Mouse (Mus musculus): Measurements from ENCODE around the gene Sema3a. TPM values are rescaled to one million over a fixed set of nuclear protein-coding genes. Genes with fewer than 3 reads are reported as not detected.

The Sema3a gene
- polyA plus RNA-seq, 1 experiment: 7.2 TPM

DNA sequence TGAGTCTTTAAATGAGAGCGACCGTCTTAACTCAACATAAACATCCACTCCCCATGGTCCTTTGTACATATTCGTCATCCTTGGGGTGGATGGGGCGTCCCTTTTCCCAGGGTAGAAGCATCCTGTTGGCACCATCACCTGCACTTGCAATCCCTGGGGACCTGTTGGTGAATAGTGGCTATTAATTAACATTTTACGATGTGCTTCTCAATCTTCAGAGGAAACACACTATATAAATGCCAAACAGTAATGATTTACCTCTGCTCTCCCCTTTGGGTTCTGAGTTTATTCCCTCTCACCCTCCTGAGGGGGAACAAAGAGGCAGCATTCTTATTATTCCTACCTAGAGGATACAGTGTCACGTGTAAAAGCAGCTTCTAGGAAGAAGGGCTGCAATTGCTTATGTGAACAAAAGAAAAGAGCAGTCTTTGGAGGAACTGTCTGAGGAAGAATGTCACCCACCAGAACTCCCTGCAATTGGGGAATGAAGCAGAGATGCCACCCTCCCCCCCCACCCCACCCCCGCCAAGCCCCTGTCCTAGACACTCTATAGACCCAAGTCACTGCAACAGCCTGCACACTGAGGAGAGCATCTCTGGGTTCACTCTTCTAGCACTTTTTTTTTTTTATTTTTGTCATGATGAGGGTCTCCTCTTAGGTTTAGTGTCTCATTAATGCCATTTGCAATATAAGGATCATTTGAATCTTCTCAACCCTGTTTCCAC, 19.7 kb downstream of the Sema3a start:
- no peaks in the 10 kb centered on the region for H3K27me3 ChIP-seq (ENCODE audit: control insufficient read depth, insufficient read depth, low read length)
- TF ChIP-seq CTCF (IDR thresholded peaks at IDR 0.05; ENCODE audit: borderline replicate concordance, insufficient read depth, low read depth, low read length): no peak
- TF ChIP-seq POLR2A (IDR thresholded peaks at IDR 0.05; ENCODE audit: borderline replicate concordance, insufficient read depth, low read length): no peak
- H3K4me3 ChIP-seq (replicated peaks; ENCODE audit: insufficient read depth, low read depth, low read length): no peak overlapping the region
- no peaks in the 10 kb centered on the region for H3K4me1 ChIP-seq (ENCODE audit: control insufficient read depth, insufficient read depth, low read length)
- H3K27ac ChIP-seq (ENCODE audit: insufficient read depth, low read length): no peak overlapping the region
- WGBS: 64% methylated on average over 7 of the region's 7 CpGs
- DNase-seq: no peak

DNA sequence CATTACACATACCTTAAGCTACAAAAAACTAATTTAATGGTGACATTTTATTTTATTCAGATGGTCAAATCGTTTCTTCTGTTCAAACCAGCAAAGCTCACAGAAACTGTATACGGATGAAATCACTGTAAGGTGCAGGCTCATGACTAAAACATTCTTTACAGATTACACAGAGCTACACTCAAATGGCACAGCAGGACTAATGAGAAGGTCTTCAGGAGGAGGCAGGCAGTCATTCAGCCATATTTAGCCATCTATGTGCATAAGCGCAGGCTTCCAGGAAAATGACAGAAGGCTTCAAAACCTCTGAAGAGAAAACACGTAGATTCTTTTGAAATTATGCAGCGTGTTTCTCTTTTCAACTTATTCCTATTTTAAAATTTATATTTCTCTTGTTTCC, 24.7 kb downstream of the Sema3a start:
- Histone ChIP-seq H3K4me1 (ENCODE audit: control insufficient read depth, insufficient read depth, low read length) (0 out of 2 replicates have a peak, but pooled peaks cover 2% of the 10 kb centered on the region), H3K4me3 (replicated peaks; ENCODE audit: insufficient read depth, low read depth, low read length) (no peak overlapping the region), H3K27me3 (ENCODE audit: control insufficient read depth, insufficient read depth, low read length) (no peaks in the 10 kb centered on the region), H3K27ac (ENCODE audit: insufficient read depth, low read length) (no peak overlapping the region)
- 75% methylated on average over 5 of the region's 5 CpGs for WGBS
- no peak for DNase-seq
- TF ChIP-seq POLR2A (IDR thresholded peaks at IDR 0.05; ENCODE audit: borderline replicate concordance, insufficient read depth, low read length): no peak
- no peak for TF ChIP-seq CTCF (IDR thresholded peaks at IDR 0.05; ENCODE audit: borderline replicate concordance, insufficient read depth, low read depth, low read length)

- Histone ChIP-seq H3K4me1 (ENCODE audit: control insufficient read depth, insufficient read depth, low read length) (0 out of 2 replicates have a peak, but pooled peaks cover 2% of the 10 kb centered on the region), H3K27ac (ENCODE audit: insufficient read depth, low read length) (no peak overlapping the region), H3K27me3 (ENCODE audit: control insufficient read depth, insufficient read depth, low read length) (no peaks in the 10 kb centered on the region), H3K4me3 (replicated peaks; ENCODE audit: insufficient read depth, low read depth, low read length) (no peak overlapping the region)
- TF ChIP-seq CTCF (IDR thresholded peaks at IDR 0.05; ENCODE audit: borderline replicate concordance, insufficient read depth, low read depth, low read length) (no peak), POLR2A (IDR thresholded peaks at IDR 0.05; ENCODE audit: borderline replicate concordance, insufficient read depth, low read length) (no peak)
- DNase-seq: peak in 1 of 2 experiments; percentile 6
- 48% methylated on average over 2 of the region's 2 CpGs for WGBS
These were observed 25.8 kb downstream of the Sema3a start for GRCm38 (mm10) chr5:13151002-13151401.

DNA sequence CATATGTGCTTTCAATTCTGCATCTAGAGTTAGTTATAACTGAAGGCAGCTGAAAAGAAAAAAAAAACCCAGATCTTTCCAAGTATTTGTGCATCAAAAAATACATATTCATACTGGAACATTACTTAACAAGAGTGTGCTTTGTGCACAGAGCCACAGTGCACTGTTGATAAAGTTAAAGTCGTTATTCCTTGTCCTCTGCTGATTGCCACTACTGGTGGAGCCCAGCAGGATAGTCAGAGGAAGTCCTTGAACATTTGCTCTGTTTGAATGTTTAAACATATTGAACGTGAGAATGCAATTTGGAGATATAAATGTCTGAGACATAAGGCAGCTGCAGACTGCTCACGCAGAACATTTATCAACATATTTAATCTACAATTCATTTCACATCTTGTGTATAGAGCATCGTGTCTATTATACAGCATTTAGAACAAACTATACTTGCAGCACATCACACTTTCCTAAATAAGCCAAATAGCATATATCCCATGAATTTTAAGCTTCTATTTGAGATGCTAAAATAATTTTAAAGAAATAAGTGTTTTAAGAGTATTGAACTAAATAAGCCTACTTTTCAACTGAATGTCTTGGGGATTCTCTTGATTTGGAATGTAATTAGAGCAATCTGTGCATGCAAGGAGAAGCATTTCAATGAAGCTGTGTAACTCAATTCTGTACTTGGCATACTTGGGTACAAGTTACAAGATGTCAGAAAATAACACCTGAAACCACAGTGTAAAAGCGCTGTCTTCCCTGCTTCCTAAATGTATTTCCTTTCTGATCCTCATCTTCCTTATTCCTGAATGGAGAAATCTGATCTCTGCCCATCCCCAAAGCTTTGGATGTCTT, 32.8 kb downstream of the Sema3a start:
- no peak for DNase-seq
- no peaks in the 10 kb centered on the region for H3K4me1 ChIP-seq (ENCODE audit: control insufficient read depth, insufficient read depth, low read length)
- no peak overlapping the region for H3K27ac ChIP-seq (ENCODE audit: insufficient read depth, low read length)
- WGBS: 79% methylated on average over 5 of the region's 5 CpGs
- TF ChIP-seq CTCF (IDR thresholded peaks at IDR 0.05; ENCODE audit: borderline replicate concordance, insufficient read depth, low read depth, low read length) (no peak), POLR2A (IDR thresholded peaks at IDR 0.05; ENCODE audit: borderline replicate concordance, insufficient read depth, low read length) (no peak)
- H3K4me3 ChIP-seq (replicated peaks; ENCODE audit: insufficient read depth, low read depth, low read length): no peak overlapping the region
- H3K27me3 ChIP-seq (ENCODE audit: control insufficient read depth, insufficient read depth, low read length): no peaks in the 10 kb centered on the region

DNA sequence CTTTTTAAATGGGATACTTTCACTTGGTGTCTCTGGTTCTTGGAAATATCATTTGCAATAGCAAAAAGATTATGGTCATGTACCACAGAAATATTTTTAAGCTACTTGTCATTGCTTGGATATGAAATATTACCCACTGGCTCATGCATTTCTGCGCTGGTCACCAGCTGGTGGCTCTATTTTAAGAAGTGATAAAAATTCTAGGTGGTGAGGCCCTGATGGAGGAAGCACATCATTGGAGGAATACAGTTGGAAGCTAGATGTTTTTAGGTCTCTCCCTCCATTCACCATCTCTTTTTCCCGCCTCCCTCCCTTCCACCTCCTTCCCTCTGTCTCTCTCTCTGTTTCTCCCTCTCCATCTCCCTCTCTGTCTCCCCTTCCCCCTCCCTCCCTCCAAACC, 57.0 kb downstream of the Sema3a start:
- H3K27me3 ChIP-seq (ENCODE audit: control insufficient read depth, insufficient read depth, low read length): no peaks in the 10 kb centered on the region
- H3K4me3 ChIP-seq (replicated peaks; ENCODE audit: insufficient read depth, low read depth, low read length): no peak overlapping the region
- TF ChIP-seq POLR2A (IDR thresholded peaks at IDR 0.05; ENCODE audit: borderline replicate concordance, insufficient read depth, low read length) (no peak), CTCF (IDR thresholded peaks at IDR 0.05; ENCODE audit: borderline replicate concordance, insufficient read depth, low read depth, low read length) (no peak)
- WGBS: 93% methylated on average over 2 of the region's 2 CpGs
- DNase-seq: no peak
- no peak overlapping the region for H3K27ac ChIP-seq (ENCODE audit: insufficient read depth, low read length)
- no peaks in the 10 kb centered on the region for H3K4me1 ChIP-seq (ENCODE audit: control insufficient read depth, insufficient read depth, low read length)

GRCm38 (mm10) chr5:13197886-13198285, 72.7 kb downstream of the Sema3a start:
- Histone ChIP-seq H3K4me1 (ENCODE audit: control insufficient read depth, insufficient read depth, low read length) (no peaks in the 10 kb centered on the region), H3K4me3 (replicated peaks; ENCODE audit: insufficient read depth, low read depth, low read length) (no peak overlapping the region), H3K27ac (ENCODE audit: insufficient read depth, low read length) (no peak overlapping the region), H3K27me3 (ENCODE audit: control insufficient read depth, insufficient read depth, low read length) (no peaks in the 10 kb centered on the region)
- TF ChIP-seq CTCF (IDR thresholded peaks at IDR 0.05; ENCODE audit: borderline replicate concordance, insufficient read depth, low read depth, low read length): no peak
- no peak for TF ChIP-seq POLR2A (IDR thresholded peaks at IDR 0.05; ENCODE audit: borderline replicate concordance, insufficient read depth, low read length)
- WGBS: 36% methylated on average over 3 of the region's 3 CpGs
- no peak for DNase-seq

- 82% methylated on average over 6 of the region's 6 CpGs for WGBS
- Histone ChIP-seq H3K27ac (ENCODE audit: insufficient read depth, low read length) (no peak overlapping the region), H3K4me3 (replicated peaks; ENCODE audit: insufficient read depth, low read depth, low read length) (no peak overlapping the region), H3K4me1 (ENCODE audit: control insufficient read depth, insufficient read depth, low read length) (no peaks in the 10 kb centered on the region), H3K27me3 (ENCODE audit: control insufficient read depth, insufficient read depth, low read length) (no peaks in the 10 kb centered on the region)
- DNase-seq: no peak
- TF ChIP-seq POLR2A (IDR thresholded peaks at IDR 0.05; ENCODE audit: borderline replicate concordance, insufficient read depth, low read length) (no peak), CTCF (IDR thresholded peaks at IDR 0.05; ENCODE audit: borderline replicate concordance, insufficient read depth, low read depth, low read length) (no peak)
These were observed 74.5 kb downstream of the Sema3a start for GRCm38 (mm10) chr5:13199709-13200108.

All from cerebellum, adult 2 months (tissue).